Mouse (Mus musculus) lung, embryonic 15.5 days (tissue): ENCODE results near the gene Ptprb. TPM values are rescaled to one million over a fixed set of nuclear protein-coding genes. Genes with fewer than 3 reads are reported as not detected.

Experiments
- ATAC-seq: fragments of 200-750 bp; cut with Nextera tagmentation; 2 replicates; pipeline ENCODE4 v1.8.0; 2017; ENCODE audit warnings: moderate number of reproducible peaks, borderline replicate concordance; ENCODE audit not compliant: low FRiP score, low TSS enrichment; ENCODE audit errors: extremely low read depth
- H3K27ac ChIP-seq: fragments of 300-500 bp; sonication (generic); 2 replicates; pipeline ENCODE4 v1.5.1; 2015; ENCODE audit warnings: moderate library complexity, mild to moderate bottlenecking, inconsistent platforms
- H3K27me3 ChIP-seq: fragments of 300-500 bp; sonication (generic); 2 replicates; pipeline ENCODE4 v1.6.1; 2015; ENCODE audit warnings: inconsistent platforms
- H3K36me3 ChIP-seq: fragments of 300-500 bp; sonication (generic); 2 replicates; pipeline ENCODE4 v1.6.1; 2015; ENCODE audit warnings: inconsistent platforms
- H3K4me1 ChIP-seq: fragments of 300-500 bp; sonication (generic); 2 replicates; pipeline ENCODE4 v1.6.1; 2015; ENCODE audit warnings: inconsistent platforms
- H3K4me2 ChIP-seq: fragments of 300-500 bp; sonication (generic); 2 replicates; pipeline ENCODE4 v1.6.1; 2015; ENCODE audit warnings: inconsistent platforms, mild to moderate bottlenecking, moderate library complexity
- H3K4me3 ChIP-seq: fragments of 300-500 bp; sonication (generic); 2 replicates; pipeline ENCODE4 v1.5.1; 2015; ENCODE audit warnings: mild to moderate bottlenecking, inconsistent platforms
- H3K9ac ChIP-seq: fragments of 300-500 bp; sonication (generic); 2 replicates; pipeline ENCODE4 v1.6.1; 2015; ENCODE audit warnings: inconsistent platforms
- H3K9me3 ChIP-seq: fragments of 300-500 bp; sonication (generic); 2 replicates; pipeline ENCODE4 v1.6.1; 2016; ENCODE audit warnings: inconsistent platforms
- WGBS: fragments of 180-500 bp; shearing (Covaris S2); methylation state at CpG from one replicate; pipeline ENCODE4 v1.1.7; 2015; 5-methylcytosine and 5-hydroxymethylcytosine counted together
- polyA plus RNA-seq: library from polyadenylated mRNA; unstranded; fragments of >200 nt; fragmentation: Nextera tagmentation; extraction: Ambion mirVana; gene quantifications from 2 replicates; pipeline ENCODE4 v1.2.1, GENCODE M21; 2015

The Ptprb gene
- polyA plus RNA-seq, 1 experiment from 2014 or later, result 14.3 TPM

- Histone ChIP-seq H3K36me3 (no peaks in the 10 kb centered on the region), H3K27me3 (peaks cover 19% of the 10 kb centered on the region), H3K27ac (peak overlapping the region; percentile 48; the same call in 1 of the 2 replicates), H3K4me3 (peak overlapping the region; percentile 48), H3K4me1 (peaks cover 20% of the 10 kb centered on the region), H3K4me2 (peak overlapping the region; percentile 84), H3K9me3 (no peaks in the 10 kb centered on the region), H3K9ac (peak overlapping the region; percentile 39)
- under 1% methylated on average over 35 of the region's 36 CpGs for WGBS
- peak; percentile 83 for ATAC-seq
These were observed 25.9 kb downstream of the Ptprb start for GRCm38 (mm10) chr10:116301258-116301657.

- Histone ChIP-seq H3K9ac (no peak overlapping the region), H3K4me2 (no peak overlapping the region)
These were observed 29.0 kb downstream of the Ptprb start for GRCm38 (mm10) chr10:116304355-116304754.

GRCm38 (mm10) chr10:116309460-116309859 is 34.1 kb downstream of the Ptprb start:
- no peaks in the 10 kb centered on the region for H3K36me3 ChIP-seq
- no peak overlapping the region for H3K4me2 ChIP-seq
- no peaks in the 10 kb centered on the region for H3K27me3 ChIP-seq
- 0 out of 2 replicates have a peak, but pooled peaks cover 5% of the 10 kb centered on the region for H3K4me1 ChIP-seq
- 50% methylated on average over 2 of the region's 2 CpGs for WGBS
- H3K9me3 ChIP-seq, result no peaks in the 10 kb centered on the region
- ATAC-seq, result no peak
- no peak overlapping the region for H3K4me3 ChIP-seq
- H3K9ac ChIP-seq, result no peak overlapping the region
- H3K27ac ChIP-seq, result no peak overlapping the region

More at GRCm38 (mm10) chr10:116304355-116304754, 29.0 kb downstream of the Ptprb start:
- no peak overlapping the region for H3K4me3 ChIP-seq
- ATAC-seq, result no peak
- 80% methylated on average over 4 of the region's 4 CpGs for WGBS
- H3K36me3 ChIP-seq, result no peaks in the 10 kb centered on the region
- H3K9me3 ChIP-seq, result no peaks in the 10 kb centered on the region
- H3K27ac ChIP-seq, result no peak overlapping the region
- H3K27me3 ChIP-seq, result peaks cover 17% of the 10 kb centered on the region
- H3K4me1 ChIP-seq, result peaks cover 11% of the 10 kb centered on the region

GRCm38 (mm10) chr10:116310516-116311210 is 35.3 kb downstream of the Ptprb start:
- H3K27me3 ChIP-seq, result no peaks in the 10 kb centered on the region
- 0 out of 2 replicates have a peak, but pooled peaks cover 5% of the 10 kb centered on the region for H3K4me1 ChIP-seq
- H3K4me3 ChIP-seq, result no peak overlapping the region
- ATAC-seq, result no peak
- H3K9me3 ChIP-seq, result no peaks in the 10 kb centered on the region
- 17% methylated on average over 11 of the region's 11 CpGs for WGBS
- peak overlapping the region; percentile 63; the same call in 1 of the 2 replicates for H3K27ac ChIP-seq
- no peaks in the 10 kb centered on the region for H3K36me3 ChIP-seq
- H3K9ac ChIP-seq, result no peak overlapping the region
- H3K4me2 ChIP-seq, result peak overlapping the region; percentile 11; the same call in 1 of the 2 replicates

GRCm38 (mm10) chr10:116319246-116319645 is 43.9 kb downstream of the Ptprb start:
- H3K27ac ChIP-seq, result no peak overlapping the region
- H3K4me3 ChIP-seq, result no peak overlapping the region
- peak; percentile 62 for ATAC-seq
- H3K9me3 ChIP-seq, result no peaks in the 10 kb centered on the region
- H3K4me1 ChIP-seq, result no peaks in the 10 kb centered on the region
- WGBS, result 17% methylated on average over 12 of the region's 12 CpGs
- H3K4me2 ChIP-seq, result peak overlapping the region; percentile 27; the same call in 1 of the 2 replicates
- H3K27me3 ChIP-seq, result no peaks in the 10 kb centered on the region
- H3K36me3 ChIP-seq, result no peaks in the 10 kb centered on the region
- no peak overlapping the region for H3K9ac ChIP-seq

GRCm38 (mm10) chr10:116329086-116329485 is 53.8 kb downstream of the Ptprb start:
- no peak overlapping the region for H3K9ac ChIP-seq
- no peaks in the 10 kb centered on the region for H3K36me3 ChIP-seq
- peaks cover 8% of the 10 kb centered on the region for H3K4me1 ChIP-seq
- H3K4me2 ChIP-seq, result no peak overlapping the region
- no peaks in the 10 kb centered on the region for H3K9me3 ChIP-seq
- H3K4me3 ChIP-seq, result no peak overlapping the region
- no peak overlapping the region for H3K27ac ChIP-seq
- no peak for ATAC-seq
- WGBS, result 67% methylated on average over 5 of the region's 5 CpGs
- H3K27me3 ChIP-seq, result no peaks in the 10 kb centered on the region

- 20% methylated on average over 5 of the region's 5 CpGs for WGBS
- Histone ChIP-seq H3K36me3 (no peaks in the 10 kb centered on the region), H3K27me3 (no peaks in the 10 kb centered on the region), H3K4me1 (peaks cover 8% of the 10 kb centered on the region), H3K9ac (no peak overlapping the region), H3K4me3 (peak overlapping the region; percentile 16; the same call in 1 of the 2 replicates), H3K4me2 (peak overlapping the region; percentile 53), H3K9me3 (no peaks in the 10 kb centered on the region), H3K27ac (no peak overlapping the region)
- ATAC-seq, result no peak
These were observed 55.1 kb downstream of the Ptprb start for GRCm38 (mm10) chr10:116330458-116330857.

GRCm38 (mm10) chr10:116330961-116331510 is 55.7 kb downstream of the Ptprb start:
- Histone ChIP-seq H3K9me3 (no peaks in the 10 kb centered on the region), H3K4me3 (peak overlapping the region; percentile 16), H3K27ac (no peak overlapping the region), H3K27me3 (no peaks in the 10 kb centered on the region), H3K4me2 (peak overlapping the region; percentile 53), H3K4me1 (peaks cover 8% of the 10 kb centered on the region), H3K9ac (no peak overlapping the region; the same call in 1 of the 2 replicates), H3K36me3 (no peaks in the 10 kb centered on the region)
- WGBS, result 17% methylated on average over 23 of the region's 23 CpGs
- no peak for ATAC-seq

GRCm38 (mm10) chr10:116333666-116334065 is 58.3 kb downstream of the Ptprb start:
- no peaks in the 10 kb centered on the region for H3K36me3 ChIP-seq
- ATAC-seq, result no peak
- H3K4me3 ChIP-seq, result no peak overlapping the region
- no peak overlapping the region for H3K9ac ChIP-seq
- 72% methylated on average over 16 of the region's 16 CpGs for WGBS
- H3K4me2 ChIP-seq, result no peak overlapping the region
- peaks cover 8% of the 10 kb centered on the region for H3K4me1 ChIP-seq
- no peak overlapping the region for H3K27ac ChIP-seq
- no peaks in the 10 kb centered on the region for H3K27me3 ChIP-seq
- no peaks in the 10 kb centered on the region for H3K9me3 ChIP-seq

- H3K9ac ChIP-seq, result no peak overlapping the region
- peaks cover 8% of the 10 kb centered on the region for H3K4me1 ChIP-seq
- ATAC-seq, result no peak
- no peaks in the 10 kb centered on the region for H3K9me3 ChIP-seq
- no peak overlapping the region for H3K27ac ChIP-seq
- H3K27me3 ChIP-seq, result no peaks in the 10 kb centered on the region
- H3K4me2 ChIP-seq, result no peak overlapping the region
- no peaks in the 10 kb centered on the region for H3K36me3 ChIP-seq
- no peak overlapping the region for H3K4me3 ChIP-seq
- 95% methylated on average over 7 of the region's 7 CpGs for WGBS
These were observed 58.8 kb downstream of the Ptprb start for GRCm38 (mm10) chr10:116334120-116334519.

- no peak overlapping the region for H3K27ac ChIP-seq
- WGBS, result 91% methylated on average over 7 of the region's 7 CpGs
- ATAC-seq, result no peak
These were observed 60.0 kb downstream of the Ptprb start for GRCm38 (mm10) chr10:116335328-116335727.

GRCm38 (mm10) chr10:116341194-116341593 is 65.9 kb downstream of the Ptprb start:
- no peaks in the 10 kb centered on the region for H3K36me3 ChIP-seq
- no peak overlapping the region for H3K4me3 ChIP-seq
- no peak overlapping the region for H3K4me2 ChIP-seq
- WGBS, result 60% methylated on average over 12 of the region's 12 CpGs
- no peaks in the 10 kb centered on the region for H3K27me3 ChIP-seq
- H3K9ac ChIP-seq, result no peak overlapping the region
- ATAC-seq, result no peak
- no peaks in the 10 kb centered on the region for H3K4me1 ChIP-seq
- H3K9me3 ChIP-seq, result no peaks in the 10 kb centered on the region
- no peak overlapping the region for H3K27ac ChIP-seq

More at GRCm38 (mm10) chr10:116335328-116335727, 60.0 kb downstream of the Ptprb start:
- no peaks in the 10 kb centered on the region for H3K27me3 ChIP-seq
- H3K4me2 ChIP-seq, result no peak overlapping the region
- no peak overlapping the region for H3K9ac ChIP-seq
- no peaks in the 10 kb centered on the region for H3K9me3 ChIP-seq
- H3K4me3 ChIP-seq, result no peak overlapping the region
- H3K4me1 ChIP-seq, result peaks cover 8% of the 10 kb centered on the region
- no peaks in the 10 kb centered on the region for H3K36me3 ChIP-seq
